Mouse (Mus musculus): ENCODE measurements around the gene Gsap.
"Not testable (repeated sequence)": the region's sequence is repeated elsewhere in the genome, so short reads cannot be mapped to it uniquely, and the experiment has no call there.

The Gsap gene

GRCm38 (mm10) chr5:21179496-21179895 lies 6.6 kb upstream of the Gsap start:
- DNase-seq (ENCODE audit: low read depth, low spot score): no peak

GRCm38 (mm10) chr5:21183046-21183445 lies 3.0 kb upstream of the Gsap start:
- not testable (repeated sequence) for DNase-seq (ENCODE audit: low read depth, low spot score)

GRCm38 (mm10) chr5:21186821-21187220 lies 766 bp downstream of the Gsap start:
- DNase-seq (ENCODE audit: low read depth, low spot score): no peak

- DNase-seq (ENCODE audit: low read depth, low spot score): peak; percentile 46
These were observed 2.4 kb downstream of the Gsap start for GRCm38 (mm10) chr5:21188435-21188834.

- DNase-seq (ENCODE audit: low read depth, low spot score): peak; percentile 34
These were observed 3.0 kb downstream of the Gsap start for GRCm38 (mm10) chr5:21189036-21189435.

GRCm38 (mm10) chr5:21189460-21189859 lies 3.4 kb downstream of the Gsap start:
- no peak for DNase-seq (ENCODE audit: low read depth, low spot score)

- no peak for DNase-seq (ENCODE audit: low read depth, low spot score)
These were observed 17.4 kb downstream of the Gsap start for GRCm38 (mm10) chr5:21203504-21203903.

GRCm38 (mm10) chr5:21204157-21204556 lies 18.1 kb downstream of the Gsap start:
- DNase-seq (ENCODE audit: low read depth, low spot score): no peak

- no peak for DNase-seq (ENCODE audit: low read depth, low spot score)
These were observed 20.0 kb downstream of the Gsap start for GRCm38 (mm10) chr5:21206014-21206413.

- peak; percentile 56 for DNase-seq (ENCODE audit: low read depth, low spot score)
These were observed 25.4 kb downstream of the Gsap start for GRCm38 (mm10) chr5:21211406-21211805.

- peak; percentile 10 for DNase-seq (ENCODE audit: low read depth, low spot score)
These were observed 26.9 kb downstream of the Gsap start for GRCm38 (mm10) chr5:21212933-21213332.

GRCm38 (mm10) chr5:21213801-21214200 lies 27.7 kb downstream of the Gsap start:
- DNase-seq (ENCODE audit: low read depth, low spot score): no peak

- peak; percentile 5 for DNase-seq (ENCODE audit: low read depth, low spot score)
These were observed 31.6 kb downstream of the Gsap start for GRCm38 (mm10) chr5:21217453-21218294.

- DNase-seq (ENCODE audit: low read depth, low spot score): no peak
These were observed 46.8 kb downstream of the Gsap start for GRCm38 (mm10) chr5:21232876-21233275.

- DNase-seq (ENCODE audit: low read depth, low spot score): no peak
These were observed 58.5 kb downstream of the Gsap start for GRCm38 (mm10) chr5:21244575-21244974.

- DNase-seq (ENCODE audit: low read depth, low spot score): peak; percentile 43
These were observed 59.2 kb downstream of the Gsap start for GRCm38 (mm10) chr5:21245241-21245640.

- peak; percentile 53 for DNase-seq (ENCODE audit: low read depth, low spot score)
These were observed 60.7 kb downstream of the Gsap start for GRCm38 (mm10) chr5:21246794-21247193.

GRCm38 (mm10) chr5:21247916-21248315 lies 61.9 kb downstream of the Gsap start:
- DNase-seq (ENCODE audit: low read depth, low spot score): peak; percentile 75

GRCm38 (mm10) chr5:21248834-21249233 lies 62.8 kb downstream of the Gsap start:
- peak; percentile 34 for DNase-seq (ENCODE audit: low read depth, low spot score)

GRCm38 (mm10) chr5:21254731-21255525 lies 68.9 kb downstream of the Gsap start:
- DNase-seq (ENCODE audit: low read depth, low spot score): no peak

GRCm38 (mm10) chr5:21255551-21256132 lies 69.6 kb downstream of the Gsap start:
- no peak for DNase-seq (ENCODE audit: low read depth, low spot score)

- no peak for DNase-seq (ENCODE audit: low read depth, low spot score)
These were observed 71.1 kb downstream of the Gsap start for GRCm38 (mm10) chr5:21257126-21257525.
